Comparison of ENCODE assay signal across 10 mouse cellular contexts in the genomic region with DNA sequence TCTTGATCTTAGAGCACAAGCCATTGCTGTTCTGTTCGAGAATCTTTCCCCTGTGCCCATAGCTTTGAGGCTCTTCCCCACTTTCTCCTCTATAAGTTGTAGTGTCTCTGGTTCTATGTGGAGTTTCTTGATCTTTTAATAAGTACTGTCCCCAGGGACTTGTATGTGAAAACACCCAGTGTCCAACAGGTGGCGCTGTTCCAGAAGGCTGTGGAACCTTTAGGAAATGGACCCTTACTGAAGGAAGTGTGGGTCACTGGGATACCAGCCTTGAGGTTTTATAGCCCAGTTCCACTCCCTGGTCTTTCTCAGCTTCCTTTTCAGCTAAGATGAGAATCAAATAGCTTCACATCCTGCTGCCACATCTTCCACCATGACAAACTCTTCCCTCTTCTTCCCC.
A peak's percentile ranks its signal among the peaks of the same experiment; 100 is the strongest.
DNase-seq lines count a peak whose midpoint lies in the region; ATAC-seq and TF ChIP-seq lines count a peak whose summit lies in the region.
"Had no signal": no experiment of that assay in that cellular context is flagged by ENCODE, and none has a peak within 500 bp of the region (broad histone marks: within the 10 kb centered on the region; RNA-seq: fewer than 3 reads in every experiment).

No protein-coding gene starts in this region.

- no peaks in the 10 kb centered on the region for H3K36me3 ChIP-seq in hindbrain, embryonic 10.5 days
- H3K36me3 ChIP-seq in hindbrain, embryonic 12.5 days = no peaks in the 10 kb centered on the region
- H3K36me3 ChIP-seq in embryonic facial prominence, embryonic 14.5 days (ENCODE audit: control insufficient read depth, insufficient read depth, low read length) = no peaks in the 10 kb centered on the region
- H3K36me3 ChIP-seq: embryonic facial prominence, embryonic 12.5 days; limb, embryonic 12.5 days had no signal

- peak; percentile 87 for TF ChIP-seq CTCF in Patski (IDR thresholded peaks at IDR 0.05)

- no peak overlapping the region for H3K9ac ChIP-seq in hindbrain, embryonic 12.5 days
- H3K9ac ChIP-seq in embryonic facial prominence, embryonic 14.5 days (ENCODE audit: low read depth, low read length) = no peak overlapping the region
- H3K9ac ChIP-seq: embryonic facial prominence, embryonic 12.5 days; limb, embryonic 12.5 days had no signal

- no peaks in the 10 kb centered on the region for H3K27me3 ChIP-seq in hindbrain, embryonic 10.5 days (ENCODE audit: insufficient read depth, poor library complexity, severe bottlenecking)
- H3K27me3 ChIP-seq in hindbrain, embryonic 12.5 days = no peaks in the 10 kb centered on the region
- peaks cover 5% of the 10 kb centered on the region for H3K27me3 ChIP-seq in Patski
- no peaks in the 10 kb centered on the region for H3K27me3 ChIP-seq in embryonic facial prominence, embryonic 14.5 days (replicated peaks; ENCODE audit: control insufficient read depth, insufficient read depth, low read length)
- H3K27me3 ChIP-seq: embryonic facial prominence, embryonic 12.5 days; limb, embryonic 12.5 days had no signal

- in situ Hi-C loops in Patski (cut with MboI; ENCODE audit: low pct_unique_long_range_greater_than_20kb) = loop anchor here (5.0 kb wide), 1 partner anchor 212 kb away; no protein-coding TSS in a partner anchor

- POLR2A ChIA-PET in Patski (lab: Charles Lee) = no interaction called here

- CTCF ChIA-PET in Patski (lab: Charles Lee) = interaction anchor here (0.7 to 1.6 kb wide), 7 partner anchors 10 to 403 kb away, joined by 3 to 5 read pairs (median 3); no protein-coding TSS in a partner anchor

- no peak overlapping the region for H3K4me3 ChIP-seq in hindbrain, embryonic 10.5 days
- no peak overlapping the region for H3K4me3 ChIP-seq in hindbrain, embryonic 12.5 days
- no peak overlapping the region for H3K4me3 ChIP-seq in embryonic facial prominence, embryonic 14.5 days (ENCODE audit: low read depth, low read length)
- H3K4me3 ChIP-seq: embryonic facial prominence, embryonic 12.5 days; limb, embryonic 12.5 days had no signal

- no peak overlapping the region for H3K4me2 ChIP-seq in hindbrain, embryonic 12.5 days (replicated peaks)
- H3K4me2 ChIP-seq in embryonic facial prominence, embryonic 14.5 days (ENCODE audit: low read depth, low read length) = no peak overlapping the region
- H3K4me2 ChIP-seq: embryonic facial prominence, embryonic 12.5 days; limb, embryonic 12.5 days had no signal

- WGBS in hindbrain, embryonic 10.5 days = 35% methylated on average over 2 of the region's 2 CpGs
- 38% methylated on average over 2 of the region's 2 CpGs for WGBS in hindbrain, embryonic 12.5 days
- WGBS in embryonic facial prominence, embryonic 14.5 days = 29% methylated on average over 2 of the region's 2 CpGs

- DNase-seq in hindbrain, embryonic 10.5 days (ENCODE audit: low spot score) = peak; percentile 36
- DNase-seq in A20 (ENCODE audit: low read depth, low spot score) = peak; percentile 65
- DNase-seq in Patski (ENCODE audit: low read depth, low spot score) = no peak
- DNase-seq in embryonic facial prominence, embryonic 14.5 days (ENCODE audit: low spot score) = peak; percentile 24
- DNase-seq in lung, postnatal 36 days = peak; percentile 44
- DNase-seq in thymus, postnatal 4 days = peak; percentile 74
- DNase-seq in cerebellum, adult 18-20 months = no peak

- H3K27ac ChIP-seq in hindbrain, embryonic 10.5 days = no peak overlapping the region
- H3K27ac ChIP-seq in hindbrain, embryonic 12.5 days = no peak overlapping the region
- no peak overlapping the region for H3K27ac ChIP-seq in embryonic facial prominence, embryonic 14.5 days (replicated peaks; ENCODE audit: low read depth, low read length)
- H3K27ac ChIP-seq: embryonic facial prominence, embryonic 12.5 days; limb, embryonic 12.5 days had no signal

- no peak for ATAC-seq in hindbrain, embryonic 12.5 days (ENCODE audit: low FRiP score)
- ATAC-seq in Patski = peak; percentile 44
- ATAC-seq in embryonic facial prominence, embryonic 14.5 days (ENCODE audit: low read depth) = no peak

- no peaks in the 10 kb centered on the region for H3K4me1 ChIP-seq in hindbrain, embryonic 10.5 days (replicated peaks)
- no peaks in the 10 kb centered on the region for H3K4me1 ChIP-seq in hindbrain, embryonic 12.5 days
- no peaks in the 10 kb centered on the region for H3K4me1 ChIP-seq in embryonic facial prominence, embryonic 14.5 days (ENCODE audit: control insufficient read depth, insufficient read depth, low read length)
- H3K4me1 ChIP-seq: embryonic facial prominence, embryonic 12.5 days; limb, embryonic 12.5 days had no signal

- no peaks in the 10 kb centered on the region for H3K9me3 ChIP-seq in hindbrain, embryonic 10.5 days
- no peaks in the 10 kb centered on the region for H3K9me3 ChIP-seq in hindbrain, embryonic 12.5 days (replicated peaks)
- no peaks in the 10 kb centered on the region for H3K9me3 ChIP-seq in embryonic facial prominence, embryonic 14.5 days (ENCODE audit: control insufficient read depth, low read length)
- H3K9me3 ChIP-seq: embryonic facial prominence, embryonic 12.5 days; limb, embryonic 12.5 days had no signal

Comparison
In these comparisons a context has a peak if more than half of its experiments do, and no peak if none do; other contexts are left out.
1. DNase-seq: peak in hindbrain, embryonic 10.5 days (single experiment), A20 (single experiment), embryonic facial prominence, embryonic 14.5 days (single experiment), lung, postnatal 36 days (single experiment) and thymus, postnatal 4 days (single experiment); none in Patski (single experiment) and cerebellum, adult 18-20 months (0 of 2).